Mouse (Mus musculus): ENCODE data around the gene Nde1.
"Not testable (repeated sequence)": the region's sequence is repeated elsewhere in the genome, so short reads cannot be mapped to it uniquely, and the experiment has no call there.

Gene Nde1

DNA sequence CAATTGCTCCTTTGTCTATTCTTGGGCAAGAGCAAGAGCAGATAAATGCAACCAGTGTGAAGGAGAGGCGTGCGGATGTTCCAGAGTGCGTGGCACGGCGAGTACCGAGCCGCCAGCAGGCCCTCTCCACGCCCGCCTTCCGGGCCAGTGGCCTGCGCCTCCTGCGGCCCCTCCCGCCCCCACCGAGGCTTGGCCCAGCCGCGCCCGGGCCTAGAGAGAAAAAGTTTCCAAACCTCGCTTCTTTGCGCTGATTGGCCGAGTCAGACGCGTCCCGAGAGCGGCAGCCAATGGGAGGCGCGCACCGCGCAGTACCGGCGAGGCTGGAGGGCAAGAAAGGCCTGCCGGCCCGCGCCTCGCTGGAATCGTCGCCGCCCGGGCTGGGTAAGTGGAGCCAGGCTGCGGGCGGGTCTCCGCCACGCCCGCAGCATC is at the start of gene Nde1, which contains the start of gene Marf1:
Nde1 (plus strand) TSS at position 288 of the 429 bp plus-strand sequence.
Marf1 (minus strand) TSS at position 364 of the 429 bp plus-strand sequence.
- peak; percentile 80 for DNase-seq (ENCODE audit: low spot score)

DNA sequence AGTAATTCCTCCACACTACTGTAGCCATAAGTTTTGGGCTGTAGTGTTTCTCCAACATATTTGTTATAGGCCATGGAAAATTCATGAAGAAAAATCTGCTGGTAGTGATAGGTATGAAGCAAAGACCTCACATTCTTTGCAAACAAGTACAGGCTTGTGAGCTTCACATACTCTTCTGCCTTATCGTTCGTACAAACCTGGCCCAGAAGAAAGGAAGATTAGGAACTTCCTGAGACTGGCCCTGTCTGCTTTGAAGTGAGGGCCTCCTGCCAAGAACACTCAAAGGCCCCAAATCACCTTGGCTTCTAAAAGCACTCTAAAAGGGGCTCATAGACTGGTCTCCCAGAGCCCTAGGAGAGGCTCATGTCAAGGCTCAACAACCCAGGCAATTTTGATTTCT is 45.8 kb upstream of the Nde1 start:
- no peak for DNase-seq (ENCODE audit: low spot score)

DNA sequence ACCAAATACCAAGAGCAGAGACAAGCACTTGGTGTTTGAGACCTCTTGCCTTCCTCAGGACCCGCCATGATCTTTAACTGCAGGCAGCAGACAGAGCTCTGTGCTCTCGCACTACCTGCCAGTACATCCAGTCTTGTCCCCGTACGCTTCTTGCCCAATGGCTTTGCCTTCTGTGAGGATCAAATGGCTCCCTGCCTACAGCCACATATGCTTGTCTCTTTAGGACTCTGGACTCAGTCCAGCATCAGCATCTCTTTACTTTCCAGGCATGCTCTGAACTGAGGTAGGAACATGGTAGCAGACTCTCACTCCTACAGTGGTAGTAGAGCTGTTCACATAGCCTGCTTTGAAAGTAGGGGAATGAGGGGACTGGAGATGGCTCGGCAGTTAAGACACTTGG is 42.1 kb upstream of the Nde1 start:
- no peak for DNase-seq (ENCODE audit: low spot score)

DNA sequence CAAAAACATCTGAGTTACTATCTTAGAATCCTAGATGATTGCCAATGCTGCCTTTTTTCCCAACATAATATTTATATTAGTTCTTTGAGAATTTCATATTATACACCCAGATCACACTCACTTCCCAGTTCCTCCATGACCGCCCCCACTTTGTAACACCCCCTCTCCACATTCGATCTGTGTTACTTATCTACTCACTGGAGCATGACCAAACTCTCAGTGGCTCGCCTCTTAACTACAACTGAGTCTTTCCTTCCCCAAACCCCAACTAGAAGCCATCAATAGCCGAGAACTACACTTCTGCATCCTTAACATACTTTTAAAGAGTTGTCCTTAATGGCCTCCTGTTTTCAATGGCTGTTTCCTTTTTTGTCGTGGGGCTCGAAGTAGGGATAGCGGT is 41.5 kb upstream of the Nde1 start:
- DNase-seq (ENCODE audit: low spot score), result no peak

DNA sequence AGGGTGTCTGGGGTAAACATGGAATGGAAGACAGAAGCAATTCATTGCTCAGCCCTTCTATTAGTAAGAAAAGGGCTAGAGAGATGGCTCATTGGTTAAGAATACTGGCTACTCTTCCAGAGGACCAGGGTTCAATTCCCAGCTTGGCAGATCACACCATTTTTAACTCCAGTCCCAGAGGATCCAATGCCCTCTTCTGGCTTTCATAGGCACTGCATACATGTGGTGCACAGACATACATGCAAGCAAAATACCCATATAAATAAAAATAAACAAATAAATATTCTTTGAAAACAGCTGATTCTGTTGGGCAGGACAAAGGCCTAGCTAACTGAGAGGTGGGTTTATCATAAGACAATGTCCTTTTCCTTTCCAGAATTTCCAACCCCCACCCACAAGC is 40.5 kb upstream of the Nde1 start:
- DNase-seq (ENCODE audit: low spot score), result no peak

DNA sequence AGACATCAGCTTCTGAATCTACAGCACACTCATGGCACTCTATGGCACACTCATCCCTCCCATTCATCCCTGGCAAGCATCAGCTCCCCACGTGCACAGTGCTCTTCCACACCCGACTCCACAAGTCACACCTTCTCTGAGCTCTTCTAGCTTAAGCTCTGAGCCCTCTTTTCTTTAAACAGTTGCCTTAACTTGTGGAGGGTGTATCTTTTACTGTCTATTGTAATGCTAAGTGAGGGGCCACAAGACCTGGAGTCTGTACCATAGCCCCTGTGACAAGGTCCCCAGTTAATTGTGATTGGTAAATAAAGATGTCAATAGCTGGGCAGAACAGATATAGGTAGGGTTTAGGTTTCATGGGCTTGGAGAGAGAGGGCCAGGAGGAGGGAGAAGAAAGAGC is 39.2 kb upstream of the Nde1 start:
- no peak for DNase-seq (ENCODE audit: low spot score)

DNA sequence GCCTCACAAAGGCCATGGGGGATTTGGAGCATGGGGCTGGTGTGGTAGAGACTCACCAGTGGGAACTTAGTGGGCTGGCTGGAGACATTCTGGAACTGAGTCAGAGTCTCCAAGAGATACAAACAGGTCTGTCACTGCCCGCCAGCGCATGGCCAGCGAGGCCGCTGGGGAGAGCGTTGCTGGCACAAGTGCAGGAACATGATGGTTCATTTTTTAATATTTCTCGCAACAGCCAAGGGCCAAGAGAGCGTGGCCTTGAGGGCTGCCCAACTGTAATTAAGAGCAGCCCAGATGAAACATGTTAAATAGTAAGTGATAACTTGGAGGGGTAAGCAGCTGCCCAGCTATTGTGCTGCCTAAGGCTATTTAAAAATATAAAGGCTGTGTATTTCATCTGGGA is 38.4 kb upstream of the Nde1 start:
- no peak for DNase-seq (ENCODE audit: low spot score)

DNA sequence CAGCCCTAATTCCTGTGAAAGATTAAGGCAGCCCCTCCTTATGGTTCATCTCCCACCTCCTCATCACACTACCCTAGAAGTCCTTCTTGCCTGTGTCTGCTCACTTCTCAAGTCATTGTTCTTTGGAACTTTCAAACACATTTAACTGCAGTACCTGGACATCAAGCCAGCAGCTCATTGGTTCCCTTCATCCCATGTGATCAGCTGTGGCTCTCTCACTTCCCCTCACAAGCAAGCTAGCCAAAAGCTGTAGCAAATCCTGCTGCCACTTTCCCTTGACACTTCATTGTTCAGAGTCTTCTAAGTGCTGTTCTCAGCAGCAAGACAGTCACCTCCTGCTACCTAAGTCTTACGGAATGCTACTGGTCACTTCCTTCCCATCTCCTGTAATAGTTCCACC is 37.8 kb upstream of the Nde1 start:
- no peak for DNase-seq (ENCODE audit: low spot score)

DNA sequence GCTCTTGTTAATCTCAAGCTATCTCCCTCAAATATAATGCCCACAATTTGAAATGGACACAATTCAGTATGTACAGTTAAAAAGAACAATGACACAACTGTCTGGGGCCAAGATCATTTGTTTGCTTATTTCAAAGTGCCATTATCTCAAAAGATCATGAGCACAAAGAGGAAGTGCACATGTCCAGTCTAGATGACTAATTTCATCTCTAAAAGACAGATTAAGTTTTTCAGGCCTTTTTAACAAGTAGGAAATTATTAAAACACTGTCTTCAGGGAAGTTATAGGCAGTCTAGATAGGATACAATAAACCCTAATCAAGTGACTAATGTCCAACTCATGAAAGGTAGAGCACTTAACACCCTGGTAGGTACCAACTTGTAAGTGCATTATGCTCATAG is 34.1 kb upstream of the Nde1 start:
- DNase-seq (ENCODE audit: low spot score), result no peak

DNA sequence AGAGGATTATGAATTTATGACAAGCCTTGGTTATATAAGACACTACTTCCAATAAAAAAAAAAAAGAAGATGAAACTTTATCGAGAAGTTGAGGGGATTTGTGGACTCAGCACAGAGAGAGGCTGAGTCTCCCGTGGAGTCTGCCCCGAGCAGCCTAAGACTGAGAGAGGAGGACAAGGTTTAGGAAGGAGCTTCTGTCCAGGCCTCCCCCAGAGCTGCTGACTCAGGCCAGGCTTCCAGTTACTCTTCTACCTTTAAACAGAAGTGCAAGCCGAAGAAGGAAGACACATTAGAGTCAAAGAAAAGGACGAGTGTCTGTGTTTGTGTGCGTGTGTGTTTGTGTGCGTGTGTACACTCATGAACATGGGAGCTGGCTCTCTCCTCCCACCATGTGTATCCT is 32.3 kb upstream of the Nde1 start:
- DNase-seq (ENCODE audit: low spot score), result no peak

DNA sequence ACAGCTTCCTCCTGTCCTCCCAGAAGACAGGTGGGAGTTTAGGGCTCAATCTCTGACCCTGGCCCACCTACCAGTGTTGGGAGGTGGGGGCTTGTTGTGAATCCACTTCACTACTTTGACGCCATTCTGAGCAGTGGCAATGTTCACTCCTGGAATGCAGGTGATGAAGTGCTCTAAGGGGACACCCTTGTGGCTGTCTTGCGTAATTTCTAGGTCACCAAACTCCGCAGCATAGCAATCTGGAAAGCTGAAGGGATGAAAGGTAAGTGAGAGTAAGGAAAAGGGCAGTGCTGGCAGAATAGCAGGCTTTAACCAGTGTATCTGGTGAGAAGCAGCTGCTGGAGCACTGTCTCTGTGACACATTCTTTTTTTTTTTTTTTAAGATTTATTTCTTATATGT is 31.7 kb upstream of the Nde1 start:
- no peak for DNase-seq (ENCODE audit: low spot score)

DNA sequence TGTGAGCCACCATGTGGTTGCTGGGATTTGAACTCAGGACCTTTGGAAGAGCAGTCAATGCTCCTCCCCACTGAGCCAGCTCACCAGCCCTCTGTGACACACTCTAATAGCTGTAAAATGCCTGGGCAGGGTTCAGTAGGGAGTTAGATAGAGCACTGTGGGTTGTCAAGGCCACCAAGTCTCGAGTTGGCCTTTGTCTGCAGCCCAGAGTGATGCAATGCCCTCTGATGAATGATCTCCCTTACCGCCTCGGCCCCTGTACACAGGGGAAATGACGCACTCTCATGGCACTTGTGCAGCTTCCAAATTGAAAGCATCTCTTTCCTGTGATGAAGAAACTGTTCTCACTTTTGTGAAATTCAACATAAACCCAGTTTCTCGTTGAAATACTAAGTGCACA is 31.2 kb upstream of the Nde1 start:
- DNase-seq (ENCODE audit: low spot score), result no peak

DNA sequence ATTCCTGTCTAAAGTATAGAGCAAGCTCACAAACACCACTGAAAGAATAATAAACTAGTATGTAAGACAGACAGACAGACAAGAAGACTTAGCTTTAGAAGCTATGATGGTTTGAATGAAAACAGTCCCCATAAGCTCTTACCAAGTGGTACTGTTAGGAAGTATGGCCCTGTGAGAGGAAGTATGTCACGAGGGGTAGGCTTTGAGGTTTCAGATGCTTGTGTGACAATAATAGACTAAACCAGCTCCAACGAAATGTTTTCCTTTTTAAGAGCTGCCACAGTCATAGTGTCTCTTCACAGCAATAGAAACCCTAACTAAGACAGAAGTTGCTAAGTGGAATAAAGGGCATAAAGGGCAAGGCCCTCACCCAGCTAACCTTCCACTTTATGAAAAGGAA is 28.1 kb upstream of the Nde1 start:
- DNase-seq (ENCODE audit: low spot score), result no peak

DNA sequence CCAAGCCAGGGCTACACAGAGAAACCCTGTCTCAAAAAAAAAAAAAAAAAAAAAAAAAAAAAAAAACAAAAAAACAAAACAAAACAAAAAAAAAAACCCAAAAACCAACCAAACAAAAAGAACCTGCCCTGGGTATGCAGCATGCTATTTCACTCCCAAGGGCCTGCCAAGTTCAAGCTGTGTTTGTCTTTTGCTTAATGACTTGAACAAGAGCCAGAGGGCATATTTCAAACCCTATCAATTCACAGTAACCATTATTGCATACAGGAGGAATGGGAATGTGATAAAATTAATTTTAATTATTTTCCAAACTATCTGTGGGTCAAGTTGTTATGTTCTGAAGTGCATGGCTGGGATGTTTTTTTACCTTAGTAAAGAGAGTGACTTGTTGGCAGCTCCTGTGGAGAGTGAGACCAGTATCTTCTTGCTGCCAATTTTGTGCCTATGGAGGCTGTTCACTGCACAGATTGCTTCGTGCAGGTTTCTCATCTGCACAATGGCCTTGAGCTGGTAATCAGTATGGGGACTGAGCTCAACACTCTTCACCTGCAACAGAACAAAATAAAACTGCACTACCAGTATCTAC is 25.0 kb upstream of the Nde1 start:
- no peak for DNase-seq (ENCODE audit: low spot score)

DNA sequence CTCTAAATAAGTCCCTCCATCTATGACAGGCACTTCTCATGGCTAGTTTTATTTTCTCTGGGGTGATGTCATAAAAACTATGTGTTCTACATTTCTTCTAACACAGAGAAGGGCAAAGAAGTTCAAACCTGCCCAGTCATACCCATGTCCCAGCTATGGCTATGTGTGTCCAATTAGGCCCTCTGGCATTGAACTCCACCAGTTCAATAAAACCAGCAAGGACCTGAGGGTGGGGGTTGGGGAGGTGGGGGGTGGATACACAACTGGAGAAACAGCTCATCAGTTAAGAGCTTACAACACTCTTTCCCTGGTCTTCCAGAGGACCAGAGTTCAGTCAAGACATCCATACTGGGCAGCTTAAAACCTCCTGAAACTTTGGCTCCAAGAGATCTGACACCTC is 24.0 kb upstream of the Nde1 start:
- DNase-seq (ENCODE audit: low spot score), result no peak

DNA sequence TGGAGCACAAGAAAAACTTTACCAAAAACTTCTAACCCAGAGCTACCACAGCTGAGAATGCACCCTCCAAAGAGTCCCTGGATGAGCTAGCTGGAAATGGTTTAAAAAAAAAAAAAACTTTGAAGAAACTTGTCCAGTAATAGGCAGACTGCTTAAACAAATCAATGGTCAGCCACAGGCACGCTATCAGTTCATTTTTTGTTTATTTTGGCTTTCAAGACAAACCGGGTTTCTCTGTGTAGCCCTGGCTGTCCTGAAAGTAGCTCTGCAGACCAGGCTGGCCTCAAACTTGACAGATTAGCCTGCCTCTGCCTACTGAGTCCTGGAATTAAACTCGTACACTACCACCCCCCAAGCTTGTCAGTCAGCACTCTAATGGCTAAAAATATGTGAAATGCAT is 19.8 kb upstream of the Nde1 start:
- no peak for DNase-seq (ENCODE audit: low spot score)

DNA sequence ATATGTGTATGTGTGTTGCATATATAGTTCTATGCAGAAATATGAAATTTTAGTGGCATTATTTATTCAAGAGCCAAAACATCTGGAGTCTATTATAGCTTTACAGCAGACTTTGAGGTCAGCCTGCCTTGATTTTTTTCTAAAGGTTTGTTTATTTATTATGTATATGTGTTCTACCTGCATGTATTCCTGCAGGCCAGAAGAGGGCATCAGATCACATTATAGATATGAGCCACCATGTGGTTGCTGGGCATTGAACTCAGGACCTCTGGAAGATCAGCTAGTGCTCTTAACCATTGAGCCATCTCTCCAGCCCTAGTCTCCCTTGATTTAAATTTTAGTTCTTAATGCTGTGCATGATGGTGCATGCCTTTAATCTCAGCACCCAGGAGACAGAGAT is 15.4 kb upstream of the Nde1 start:
- DNase-seq (ENCODE audit: low spot score), result no peak

DNA sequence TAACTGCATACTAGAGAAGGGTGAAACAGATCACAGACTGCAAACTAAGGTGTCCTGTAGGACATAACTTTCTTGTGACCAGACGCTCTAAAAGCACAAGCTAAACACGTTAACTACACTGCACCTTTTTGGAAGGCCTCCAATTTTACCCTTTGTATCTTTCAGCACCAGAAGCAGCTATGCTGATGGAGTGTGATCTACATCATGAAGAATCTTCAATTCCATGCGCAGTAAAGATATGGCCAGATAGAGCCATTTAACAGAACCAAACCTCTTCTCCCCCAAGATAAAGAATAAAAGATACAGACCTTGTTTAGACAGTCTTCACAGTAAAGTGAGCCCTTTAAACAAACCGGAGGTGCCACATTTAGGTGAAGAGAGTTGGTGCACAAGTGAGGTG is 11.4 kb upstream of the Nde1 start:
- no peak for DNase-seq (ENCODE audit: low spot score)

DNA sequence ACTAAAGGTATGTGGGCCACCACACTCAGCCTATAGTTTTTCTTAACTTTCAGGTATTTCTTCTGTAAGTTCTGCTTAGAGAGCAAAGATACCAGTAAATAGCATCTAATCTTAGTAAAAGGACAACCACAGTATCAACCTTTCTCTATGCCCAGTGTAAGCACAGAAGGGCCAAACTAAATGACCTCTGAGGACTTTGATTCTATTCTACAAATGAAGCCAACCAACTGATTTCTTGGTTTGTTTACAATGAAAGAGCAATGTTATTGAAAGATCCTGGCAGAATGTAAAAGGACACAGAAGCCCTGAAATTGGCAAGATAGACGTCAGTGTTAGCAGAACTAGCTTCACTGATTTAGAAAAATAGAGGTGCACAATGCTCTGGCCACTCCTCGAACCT is 7.4 kb upstream of the Nde1 start:
- not testable (repeated sequence) for DNase-seq (ENCODE audit: low spot score)

DNA sequence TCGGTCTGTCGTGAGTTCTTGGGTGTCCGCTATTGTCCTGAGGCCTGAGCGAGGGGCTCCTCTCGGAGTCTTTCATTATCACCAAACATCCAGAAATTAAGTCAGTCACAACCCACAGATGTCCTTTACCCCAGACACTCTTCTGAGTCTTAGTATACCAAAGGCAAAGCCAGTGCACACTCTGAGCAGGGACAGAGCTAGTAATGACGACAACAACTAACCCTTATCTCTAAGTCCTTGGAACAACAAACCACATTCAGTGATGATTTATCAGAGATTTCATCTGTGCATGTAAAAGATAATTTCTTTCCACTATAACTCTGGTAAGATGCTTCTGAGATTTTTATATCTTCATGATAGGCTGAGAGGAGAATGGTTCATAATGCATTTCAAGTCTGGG is 6.8 kb upstream of the Nde1 start:
- DNase-seq (ENCODE audit: low spot score), result no peak

DNA sequence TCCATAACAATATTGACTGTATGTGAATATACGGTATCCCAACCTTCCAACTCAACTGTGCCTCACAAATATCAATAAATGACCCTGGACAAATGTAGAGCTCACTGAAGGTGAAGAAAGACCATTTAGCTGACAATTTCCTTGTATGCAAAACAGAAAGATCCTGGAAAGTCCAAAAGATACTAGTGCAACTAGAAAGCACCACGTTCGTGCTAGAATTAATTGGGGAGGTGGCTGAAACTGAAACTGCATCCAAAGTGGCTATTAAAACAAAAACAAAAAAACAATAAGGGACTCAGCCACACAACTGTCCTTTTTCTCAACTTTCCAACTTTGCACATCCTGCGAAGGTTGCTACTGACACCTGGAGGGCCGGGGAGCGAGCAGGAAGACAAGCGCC is 4.5 kb upstream of the Nde1 start:
- DNase-seq (ENCODE audit: low spot score), result no peak

DNA sequence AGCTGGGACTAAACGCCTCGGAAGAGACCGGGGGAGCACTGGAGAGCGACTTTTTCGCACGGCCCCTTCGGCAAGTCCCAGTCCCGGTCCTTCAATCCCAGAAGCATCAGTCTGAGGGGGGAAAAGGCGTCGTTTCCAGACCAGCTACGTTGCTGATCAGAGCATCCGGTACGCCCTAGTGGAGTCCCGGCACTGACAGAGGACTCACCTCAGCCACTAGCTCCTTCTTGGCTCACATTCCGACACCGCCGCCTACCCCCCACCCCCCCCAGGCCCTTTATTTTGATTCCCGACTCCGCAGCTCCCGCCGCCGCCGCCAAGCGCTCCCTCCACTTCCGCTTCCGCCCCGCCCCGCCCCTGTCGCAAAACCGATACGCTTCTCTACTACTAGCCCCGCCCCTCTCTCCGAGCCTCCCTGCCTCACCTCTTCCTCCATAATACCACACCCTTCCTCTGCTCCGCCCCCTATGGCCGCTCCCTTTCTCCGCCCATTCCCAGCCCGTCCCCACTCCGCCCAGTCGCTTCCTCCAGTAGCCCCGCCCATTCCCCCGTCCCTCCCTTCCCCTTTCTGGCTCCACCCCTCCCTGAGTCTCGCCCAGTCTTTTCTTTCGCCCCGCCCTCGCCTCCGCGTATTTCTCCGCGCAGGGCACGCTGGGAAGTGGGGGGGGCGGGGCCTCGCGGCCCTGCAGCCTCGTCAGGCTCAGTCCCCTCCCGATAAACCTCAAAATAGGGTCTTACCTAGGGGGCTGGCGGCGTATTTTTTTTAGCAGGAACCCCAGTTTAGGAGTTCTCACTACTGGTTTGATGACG is 3.9 kb upstream of the Nde1 start:
- DNase-seq (ENCODE audit: low spot score), result peak; percentile 98

DNA sequence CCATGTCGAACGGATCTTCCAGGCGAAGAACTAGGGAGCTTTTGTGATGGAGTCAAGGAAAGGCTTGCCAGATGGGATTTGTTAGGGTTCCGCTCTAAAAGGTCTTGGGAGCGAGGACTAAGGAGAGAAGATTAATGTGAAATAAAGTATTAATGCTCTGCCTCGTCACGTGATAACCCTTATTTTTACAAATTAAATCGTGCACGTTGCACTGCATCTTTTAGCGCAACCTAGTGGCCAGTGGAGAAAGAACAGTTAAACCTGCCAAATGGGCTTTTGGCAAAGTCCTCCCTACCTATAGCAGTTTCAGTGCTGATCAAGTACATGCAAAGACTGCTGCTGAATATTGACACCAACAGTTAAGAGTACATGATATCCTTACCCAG is 3.3 kb upstream of the Nde1 start:
- peak; percentile 56 for DNase-seq (ENCODE audit: low spot score)

DNA sequence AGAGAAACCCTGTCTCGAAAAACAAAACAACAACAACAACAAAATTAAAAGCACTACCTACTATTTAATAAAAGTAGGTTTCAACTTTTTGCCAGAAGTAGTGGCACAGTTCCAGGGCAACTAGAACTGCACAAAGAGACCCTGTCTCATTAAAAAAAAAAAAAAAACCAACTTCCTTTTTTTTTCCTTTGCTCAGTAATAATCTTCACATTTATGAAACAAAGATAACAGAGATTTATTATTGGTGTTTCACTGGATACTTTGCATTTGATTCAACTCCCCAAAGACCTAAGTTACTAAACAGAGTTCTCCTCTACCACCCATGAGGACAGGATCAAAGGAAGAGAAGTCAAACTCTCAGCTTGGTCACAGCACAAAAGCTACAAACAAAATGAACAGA is 2.1 kb upstream of the Nde1 start:
- DNase-seq (ENCODE audit: low spot score), result no peak

All from urinary bladder, postnatal 25 days (tissue).